Comparison of ENCODE assay signal across 13 mouse cellular contexts in the genomic region with DNA sequence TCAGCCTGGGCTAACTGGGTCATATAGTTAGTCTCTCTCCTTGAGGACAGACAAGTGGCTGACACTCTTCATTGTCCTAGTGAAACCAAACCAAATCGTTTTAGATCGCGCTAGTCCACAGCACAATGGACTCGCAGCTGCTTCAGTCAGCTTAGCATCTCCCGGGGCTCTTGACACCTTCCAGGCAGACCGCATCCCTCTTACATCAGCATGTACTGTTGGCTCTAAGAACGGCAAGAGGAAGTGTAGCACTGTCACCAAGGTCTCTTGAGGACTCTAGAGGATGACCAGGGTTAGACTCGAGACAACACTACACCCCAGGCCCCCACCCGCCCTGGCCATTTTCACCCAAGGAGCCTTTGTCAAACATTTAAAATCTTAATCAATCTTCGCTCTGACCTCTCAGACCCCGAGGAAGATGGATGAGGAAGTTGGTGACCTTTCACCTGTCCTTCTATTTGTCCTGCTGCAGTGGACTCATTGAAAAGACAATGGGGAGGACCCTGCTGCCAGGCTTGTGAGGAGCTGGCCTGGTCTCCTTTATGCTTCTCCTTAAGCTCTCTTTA. TPM values are rescaled to one million over a fixed set of nuclear protein-coding genes. Genes with fewer than 3 reads are reported as not detected.
DNase-seq lines count a peak whose midpoint lies in the region; ATAC-seq lines count a peak whose summit lies in the region.
"Had no signal": no experiment of that assay in that cellular context is flagged by ENCODE, and none has a peak within 500 bp of the region (broad histone marks: within the 10 kb centered on the region; RNA-seq: fewer than 3 reads in every experiment).

No protein-coding gene starts in this region.

- no peaks in the 10 kb centered on the region for H3K27me3 ChIP-seq in embryonic facial prominence, embryonic 12.5 days
- no peaks in the 10 kb centered on the region for H3K27me3 ChIP-seq in hindbrain, embryonic 14.5 days (ENCODE audit: control insufficient read depth, insufficient read depth, low read length)

- H3K36me3 ChIP-seq in embryonic facial prominence, embryonic 12.5 days: peaks cover 37% of the 10 kb centered on the region
- H3K36me3 ChIP-seq in hindbrain, embryonic 14.5 days (replicated peaks; ENCODE audit: control insufficient read depth, insufficient read depth): peaks cover 9% of the 10 kb centered on the region

- peaks cover 53% of the 10 kb centered on the region for H3K4me1 ChIP-seq in embryonic facial prominence, embryonic 12.5 days
- peaks cover 73% of the 10 kb centered on the region for H3K4me1 ChIP-seq in hindbrain, embryonic 14.5 days (replicated peaks; ENCODE audit: control insufficient read depth, insufficient read depth, low read length)

- peak; percentile 52 for DNase-seq in Muller cell, postnatal 12 days (ENCODE audit: inconsistent ontology term)
- DNase-seq in hindbrain, embryonic 14.5 days (ENCODE audit: low spot score): no peak
- peak; percentile 81 for DNase-seq in neural tube, embryonic 10.5 days (ENCODE audit: extremely low spot score, low spot score)
- DNase-seq in layer of hippocampus, adult 8-10 months (ENCODE audit: low spot score in 2 of 2): no peak
- DNase-seq in layer of hippocampus, adult 9-10 months (ENCODE audit: low spot score): no peak
- DNase-seq in spleen, postnatal 14 days (ENCODE audit: low spot score in 2 of 2): no peak
- no peak for DNase-seq in testis, postnatal 14 days (ENCODE audit: low spot score)
- DNase-seq: cerebellum, adult 11-12 months; kidney, adult 18-20 months; right cerebral cortex, postnatal 14 days had no signal

- ATAC-seq in embryonic facial prominence, embryonic 12.5 days (ENCODE audit: insufficient number of reproducible peaks, insufficient read depth, low FRiP score, low TSS enrichment): no peak
- ATAC-seq in hindbrain, embryonic 14.5 days (ENCODE audit: low FRiP score): peak; percentile 62; the same call in 1 of the 2 replicates
- ATAC-seq: CD4-positive, CD25-positive, alpha-beta regulatory T cell, adult 4 months had no signal

- H3K4me2 ChIP-seq in embryonic facial prominence, embryonic 12.5 days (replicated peaks): peak overlapping the region; percentile 13; the same call in 1 of the 2 replicates
- H3K4me2 ChIP-seq in hindbrain, embryonic 14.5 days (replicated peaks): peak overlapping the region; percentile 57
- H3K4me2 ChIP-seq: heart, embryonic 11.5 days had no signal

- 40% methylated on average over 11 of the region's 11 CpGs for WGBS in embryonic facial prominence, embryonic 12.5 days
- 6% methylated on average over 11 of the region's 11 CpGs for WGBS in hindbrain, embryonic 14.5 days

- H3K27ac ChIP-seq in embryonic facial prominence, embryonic 12.5 days: no peak overlapping the region
- peak overlapping the region; percentile 10; the same call in 1 of the 2 replicates for H3K27ac ChIP-seq in hindbrain, embryonic 14.5 days

- no peaks in the 10 kb centered on the region for H3K9me3 ChIP-seq in embryonic facial prominence, embryonic 12.5 days
- H3K9me3 ChIP-seq in hindbrain, embryonic 14.5 days (ENCODE audit: control insufficient read depth, low read length): no peaks in the 10 kb centered on the region

- H3K4me3 ChIP-seq in embryonic facial prominence, embryonic 12.5 days: no peak overlapping the region
- 0 out of 2 replicates have a peak overlapping the region, but pooled peaks have one; percentile 5 for H3K4me3 ChIP-seq in hindbrain, embryonic 14.5 days (replicated peaks; ENCODE audit: low read length)

- no peak overlapping the region for H3K9ac ChIP-seq in embryonic facial prominence, embryonic 12.5 days
- H3K9ac ChIP-seq in hindbrain, embryonic 14.5 days: peak overlapping the region; percentile 18; the same call in 1 of the 2 replicates

RNA-seq across cellular contexts. Expression of gene Epha4, which starts 12.3 kb away (rescaled TPM):
- polyA plus RNA-seq in embryonic facial prominence, embryonic 12.5 days (2016; fragmentation: Nextera tagmentation; extraction: Ambion mirVana): 60.1 and 63.6 TPM in 2 replicates
- polyA plus RNA-seq in hindbrain, embryonic 14.5 days (2014; fragmentation: Nextera tagmentation; extraction: Ambion mirVana): 49.3 and 50.0 TPM in 2 replicates
- 100 to 1,000 TPM; 267 to 285 (median 281) TPM for total RNA-seq in layer of hippocampus, adult 8-10 months (2022)

Comparison
In these comparisons a context has a peak if more than half of its experiments do, and no peak if none do; other contexts are left out.
1. DNase-seq: peak in Muller cell, postnatal 12 days (single experiment) and neural tube, embryonic 10.5 days (single experiment); none in hindbrain, embryonic 14.5 days (single experiment), layer of hippocampus, adult 8-10 months (0 of 2), layer of hippocampus, adult 9-10 months (single experiment), spleen, postnatal 14 days (0 of 2) and testis, postnatal 14 days (single experiment).